Mouse (Mus musculus) CD4-positive, CD25-positive, alpha-beta regulatory T cell, adult 9 weeks (primary cell): ENCODE measurements around the gene Gfi1b. TPM values are rescaled to one million over a fixed set of nuclear protein-coding genes. Genes with fewer than 3 reads are reported as not detected.

Experiments used
- polyA plus RNA-seq: library from polyadenylated mRNA; unstranded; fragments of 100-300 nt; shearing (Covaris generic); gene quantifications from one replicate; pipeline ENCODE4 v1.2.1, GENCODE M21; 2017

Gene Gfi1b
- polyA plus RNA-seq = 0.16 TPM

GRCm38 (mm10) chr2:28621664-28622171 lies at the start of gene Gfi1b:
Gene Gfi1b, minus strand, starts transcription at chr2:28621982.

GRCm38 (mm10) chr2:28640461-28641424 lies 19.0 kb upstream of the Gfi1b start, which contains the start of gene Tsc1:
Gene Tsc1, plus strand, starts transcription at chr2:28641228.

GRCm38 (mm10) chr2:28583651-28584050 lies 38.1 kb downstream of the Gfi1b start, which contains the start of gene Gtf3c5:
Gene Gtf3c5, minus strand, starts transcription at chr2:28583751.

GRCm38 (mm10) chr2:28563303-28563702 lies 58.5 kb downstream of the Gfi1b start, which contains the start of gene Cel:
Gene Cel, minus strand, starts transcription at chr2:28563403.

Other genes with a start within 250 kb of the Gfi1b start
- gene Ppp1r26, start 175.2 kb downstream of the Gfi1b start, polyA plus RNA-seq = 0.09 TPM
- gene 1700007K13Rik, start 155.7 kb downstream of the Gfi1b start, polyA plus RNA-seq = not detected
- gene Mrps2, start 153.9 kb downstream of the Gfi1b start, polyA plus RNA-seq = 36.3 TPM
- gene Gbgt1, start 125.1 kb downstream of the Gfi1b start, polyA plus RNA-seq = not detected
- gene Gm10134, start 115.9 kb downstream of the Gfi1b start, polyA plus RNA-seq = not detected
- gene Ralgds, start 108.9 kb downstream of the Gfi1b start, polyA plus RNA-seq = 3.0 TPM
- gene Cel, start 58.6 kb downstream of the Gfi1b start, polyA plus RNA-seq = not detected
- 26.5 TPM for gene Gtf3c5, start 38.2 kb downstream of the Gfi1b start, polyA plus RNA-seq
- gene Tsc1, start 19.2 kb upstream of the Gfi1b start, polyA plus RNA-seq = 41.2 TPM
- not detected for gene Spaca9, start 77.7 kb upstream of the Gfi1b start, polyA plus RNA-seq
- 0.30 TPM for gene Ak8, start 78.2 kb upstream of the Gfi1b start, polyA plus RNA-seq
- gene Gtf3c4, start 218.4 kb upstream of the Gfi1b start, polyA plus RNA-seq = 10.0 TPM
- 29.4 TPM for gene Ddx31, start 218.4 kb upstream of the Gfi1b start, polyA plus RNA-seq